Mouse (Mus musculus) neutrophil, adult 65 days (primary cell): Measurements from ENCODE around the gene Bmp8a. TPM values are rescaled to one million over a fixed set of nuclear protein-coding genes. Genes with fewer than 3 reads are reported as not detected.

Source experiments
- total RNA-seq: library from RNA; stranded (reverse); gene quantifications from 2 replicates; pipeline ENCODE4 v1.2.4, GENCODE M21; 2023

Bmp8a gene
- total RNA-seq: 0.73 and 0.77 TPM in 2 replicates

DNA sequence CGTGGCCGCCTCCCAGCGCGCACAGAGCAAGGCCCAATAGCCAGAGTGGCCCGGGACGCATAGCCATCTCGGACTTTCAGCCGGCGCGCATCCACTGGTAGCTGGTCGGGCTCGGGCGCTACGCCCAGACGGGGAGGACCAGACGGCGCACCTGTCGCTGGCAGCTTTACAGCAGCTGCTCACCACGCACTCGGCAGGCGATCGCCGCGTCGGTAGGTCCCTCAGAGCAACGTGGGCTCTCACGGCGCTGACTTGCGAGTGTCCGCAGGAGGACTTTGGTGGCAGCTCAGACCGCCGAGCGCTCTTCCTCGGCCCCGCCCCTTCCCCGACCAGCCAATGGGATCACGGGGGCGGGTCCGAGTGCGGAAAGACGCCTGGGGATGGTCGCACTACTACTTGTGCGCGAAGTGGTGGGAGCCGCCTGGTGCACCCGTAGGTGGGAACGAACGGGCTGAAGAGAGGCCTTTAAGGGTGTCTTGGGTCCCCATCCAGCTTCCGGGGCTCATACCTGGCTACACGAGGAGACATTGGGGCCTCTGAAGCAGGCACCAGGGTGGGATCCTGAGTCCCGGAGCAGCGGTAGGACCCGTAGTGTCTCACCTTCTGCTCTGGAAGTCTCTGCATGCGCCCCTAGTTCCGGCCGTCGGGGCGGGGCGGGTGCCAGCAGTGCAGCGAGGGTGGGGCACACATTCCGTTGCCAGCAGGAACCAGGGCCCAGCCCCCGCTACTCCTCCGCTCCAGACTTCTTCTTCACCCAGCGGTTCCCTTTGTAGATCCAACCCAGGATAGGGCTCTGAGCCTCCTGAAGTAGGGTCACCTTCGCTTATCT lies at the start of gene Bmp8a:
TSS of gene Bmp8a (minus strand) at position 611 of the 829 bp plus-strand sequence.

GRCm38 (mm10) chr4:123323534-123323933 lies 19.5 kb downstream of the Bmp8a start, which contains the start of gene Oxct2a:
Gene Oxct2a (minus strand): TSS chr4:123323634.

Other genes starting within 250 kb of the Bmp8a start
- gene Bmp8b, start 238.1 kb downstream of the Bmp8a start, total RNA-seq: not detected in 2 replicates
- gene Oxct2b, start 227.0 kb downstream of the Bmp8a start, total RNA-seq: not detected in 2 replicates
- gene Ppie, start 203.3 kb downstream of the Bmp8a start, total RNA-seq: 16.3 and 18.4 TPM in 2 replicates
- not detected in 2 replicates for gene Hpcal4, start 160.0 kb downstream of the Bmp8a start, total RNA-seq
- not detected in 2 replicates for gene Nt5c1a, start 141.7 kb downstream of the Bmp8a start, total RNA-seq
- 0.09 TPM in 1 of 2 replicates, not detected in the other for gene Heyl, start 109.7 kb downstream of the Bmp8a start, total RNA-seq
- 32.1 and 41.8 TPM in 2 replicates for gene Pabpc4, start 80.9 kb downstream of the Bmp8a start, total RNA-seq
- gene Oxct2a, start 19.6 kb downstream of the Bmp8a start, total RNA-seq: 0.23 TPM in 1 of 2 replicates, not detected in the other